In the genomic region with DNA sequence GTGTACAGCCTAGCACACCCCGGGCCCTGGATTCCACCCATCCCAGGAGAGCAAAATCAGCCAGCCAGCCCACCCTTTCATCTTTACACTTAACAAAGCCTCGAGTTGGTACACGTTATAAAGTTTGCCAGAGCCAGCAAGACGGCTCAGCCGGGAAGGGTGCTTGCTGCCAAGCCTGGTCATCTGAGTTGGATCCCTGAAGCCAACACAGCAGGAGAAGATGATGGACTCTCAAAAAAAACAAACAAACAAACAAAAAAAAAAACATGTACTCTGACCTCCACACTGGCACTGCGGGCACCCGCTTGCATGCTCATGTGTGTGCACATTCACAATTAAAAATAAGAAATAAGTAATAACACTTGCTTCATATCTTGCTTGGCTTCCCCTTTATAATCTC, we compare ENCODE assay signal across 14 mouse cellular contexts. TPM values are rescaled to one million over a fixed set of nuclear protein-coding genes. Genes with fewer than 3 reads are reported as not detected.
"Had no signal": no experiment of that assay in that cellular context is flagged by ENCODE, and none has a peak within 500 bp of the region (broad histone marks: within the 10 kb centered on the region; RNA-seq: fewer than 3 reads in every experiment).

No protein-coding gene starts in this region.

- H3K36me3 ChIP-seq: limb, embryonic 15.5 days; midbrain, embryonic 12.5 days had no signal

- H3K4me2 ChIP-seq: hindbrain, embryonic 14.5 days; limb, embryonic 15.5 days; lung, embryonic 14.5 days; midbrain, embryonic 12.5 days had no signal

- DNase-seq: layer of hippocampus, adult 9-11 months; layer of hippocampus, postnatal 36 days; lung, embryonic 14.5 days; lung, postnatal 10 days; lung, postnatal 4 days; right cerebral cortex, adult 18-20 months; right cerebral cortex, postnatal 25 days; thymus, adult 18-20 months; thymus, postnatal 14 days had no signal

- ATAC-seq: midbrain, embryonic 16.5 days had no signal

- H3K27me3 ChIP-seq: limb, embryonic 15.5 days had no signal

- H3K9ac ChIP-seq: hindbrain, embryonic 14.5 days; limb, embryonic 15.5 days; lung, embryonic 14.5 days; midbrain, embryonic 12.5 days had no signal

- H3K27ac ChIP-seq: hindbrain, embryonic 14.5 days; limb, embryonic 15.5 days; midbrain, embryonic 12.5 days had no signal

- H3K4me1 ChIP-seq: midbrain, embryonic 12.5 days had no signal

- H3K4me3 ChIP-seq: limb, embryonic 15.5 days; midbrain, embryonic 12.5 days had no signal

- H3K9me3 ChIP-seq: limb, embryonic 15.5 days; midbrain, embryonic 12.5 days had no signal

RNA-seq across cellular contexts. Expression of gene Fam43b, which starts 54.3 kb away (rescaled TPM):
- polyA plus RNA-seq: limb, embryonic 11.5 days; lung, embryonic 14.5 days had no signal
